ENCODE assay signal across 8 mouse cellular contexts in genomic region chr15:98001321-98002112, GRCm38 (mm10). TPM values are rescaled to one million over a fixed set of nuclear protein-coding genes. Genes with fewer than 3 reads are reported as not detected.
A peak's percentile ranks its signal among the peaks of the same experiment; 100 is the strongest.
DNase-seq lines count a peak whose midpoint lies in the region; ATAC-seq and TF ChIP-seq lines count a peak whose summit lies in the region.

No protein-coding gene starts in this region.

- H3K36me3 ChIP-seq in forebrain, embryonic 11.5 days (ENCODE audit: control insufficient read depth, insufficient read depth, low read length): peaks cover 3% of the 10 kb centered on the region; the same call in 1 of the 2 replicates
- no peaks in the 10 kb centered on the region for H3K36me3 ChIP-seq in kidney, adult 2 months (ENCODE audit: control insufficient read depth, insufficient read depth, low read length)
- peaks cover 25% of the 10 kb centered on the region for H3K36me3 ChIP-seq in midbrain, embryonic 12.5 days

- peak overlapping the region; percentile 89 for H3K4me2 ChIP-seq in forebrain, embryonic 11.5 days (ENCODE audit: low read depth, low read length, severe bottlenecking)
- H3K4me2 ChIP-seq in midbrain, embryonic 12.5 days (replicated peaks): peak overlapping the region; percentile 83

- no peaks in the 10 kb centered on the region for H3K9me3 ChIP-seq in forebrain, embryonic 11.5 days (ENCODE audit: control insufficient read depth, low read length)
- no peaks in the 10 kb centered on the region for H3K9me3 ChIP-seq in midbrain, embryonic 12.5 days

- peak; percentile 54 for DNase-seq in gastrocnemius, adult 2 months
- no peak for DNase-seq in gastrocnemius, adult 18-20 months (ENCODE audit: low spot score)
- DNase-seq in forebrain, embryonic 11.5 days (ENCODE audit: low spot score): peak; percentile 78
- peak; percentile 69 for DNase-seq in kidney, adult 2 months
- DNase-seq in cerebellum, adult 18-20 months: no peak
- DNase-seq in urinary bladder, postnatal 14 days (ENCODE audit: low spot score): no peak
- DNase-seq in adrenal gland, adult 18-20 months (ENCODE audit: low spot score in 2 of 2): no peak

- peak overlapping the region; percentile 10; the same call in 1 of the 2 replicates for H3K27ac ChIP-seq in gastrocnemius, adult 2 months
- peak overlapping the region; percentile 93 for H3K27ac ChIP-seq in forebrain, embryonic 11.5 days (ENCODE audit: low read depth, low read length)
- H3K27ac ChIP-seq in kidney, adult 2 months (ENCODE audit: insufficient read depth, low read depth, low read length): no peak overlapping the region
- peak overlapping the region; percentile 94 for H3K27ac ChIP-seq in midbrain, embryonic 12.5 days (replicated peaks)

- ATAC-seq in forebrain, embryonic 11.5 days (replicated peaks; ENCODE audit: low FRiP score): peak; percentile 26; the same call in 1 of the 2 replicates
- peak; percentile 13 for ATAC-seq in midbrain, embryonic 12.5 days (ENCODE audit: low FRiP score, low read depth)

- peaks cover 2% of the 10 kb centered on the region for H3K27me3 ChIP-seq in forebrain, embryonic 11.5 days (ENCODE audit: control insufficient read depth, insufficient read depth, low read length)
- H3K27me3 ChIP-seq in kidney, adult 2 months (replicated peaks; ENCODE audit: control insufficient read depth, insufficient read depth, low read length): peaks cover 8% of the 10 kb centered on the region
- H3K27me3 ChIP-seq in midbrain, embryonic 12.5 days: peaks cover 36% of the 10 kb centered on the region

- peak; percentile 8; the same call in 1 of the 2 replicates for TF ChIP-seq CTCF in gastrocnemius, adult 2 months (IDR thresholded peaks at IDR 0.05)
- TF ChIP-seq CTCF in kidney, adult 2 months (conservative IDR thresholded peaks at IDR 0.05; ENCODE audit: insufficient read depth, insufficient read length, low read depth, low read length): no peak

- peak overlapping the region; percentile 66 for H3K4me3 ChIP-seq in gastrocnemius, adult 2 months
- H3K4me3 ChIP-seq in forebrain, embryonic 11.5 days (ENCODE audit: low read depth, low read length): peak overlapping the region; percentile 61
- 0 out of 2 replicates have a peak overlapping the region, but pooled peaks have one; percentile 9 for H3K4me3 ChIP-seq in kidney, adult 2 months (ENCODE audit: insufficient read depth, low read depth, low read length)
- peak overlapping the region; percentile 60 for H3K4me3 ChIP-seq in midbrain, embryonic 12.5 days

- TF ChIP-seq POLR2A in kidney, adult 2 months (IDR thresholded peaks at IDR 0.05; ENCODE audit: low read depth, low read length): no peak

- peaks cover 29% of the 10 kb centered on the region for H3K4me1 ChIP-seq in forebrain, embryonic 11.5 days (replicated peaks; ENCODE audit: control insufficient read depth, insufficient read depth, low read length)
- no peaks in the 10 kb centered on the region; the same call in 1 of the 2 replicates for H3K4me1 ChIP-seq in kidney, adult 2 months (ENCODE audit: control insufficient read depth, insufficient read depth, low read length)
- H3K4me1 ChIP-seq in midbrain, embryonic 12.5 days: peaks cover 61% of the 10 kb centered on the region

- intact Hi-C loops in gastrocnemius, adult 2 months (cut with DNase I): no loop called here

- peak overlapping the region; percentile 82 for H3K9ac ChIP-seq in forebrain, embryonic 11.5 days (ENCODE audit: low read length)
- H3K9ac ChIP-seq in midbrain, embryonic 12.5 days (replicated peaks): peak overlapping the region; percentile 80

- WGBS in forebrain, embryonic 11.5 days: 2% methylated on average over 37 of the region's 37 CpGs
- 2% methylated on average over 37 of the region's 37 CpGs for WGBS in kidney, adult 2 months
- WGBS in midbrain, embryonic 12.5 days: 0% methylated on average over 37 of the region's 37 CpGs

RNA-seq across cellular contexts. Expression of gene Col2a1, which starts 3.0 kb away (rescaled TPM):
- total RNA-seq in gastrocnemius, adult 2 months (2021): 1 to 10 TPM; 1.1 to 1.5 TPM
- total RNA-seq in gastrocnemius, adult 18-20 months (2021): under 1 TPM; 0.19 to 0.37 TPM
- 128 and 143 TPM in 2 replicates for polyA plus RNA-seq in forebrain, embryonic 11.5 days (2014; fragmentation: Nextera tagmentation; extraction: Ambion mirVana)
- polyA plus RNA-seq in kidney, adult 2 months (2012; rRNA removed): 0.01 TPM in 1 of 2 replicates, not detected in the other
- polyA plus RNA-seq in midbrain, embryonic 12.5 days (2016; fragmentation: Nextera tagmentation; extraction: Ambion mirVana): 137 and 194 TPM in 2 replicates
- total RNA-seq in adrenal gland, adult 18-20 months (2021): not detected

RNA-seq across cellular contexts. Expression of gene Tmem106c, which starts 37.5 kb away (rescaled TPM):
- total RNA-seq in gastrocnemius, adult 2 months (2021): 1 to 10 TPM; 4.9 to 7.3 TPM
- total RNA-seq in gastrocnemius, adult 18-20 months (2021): 1 to 10 TPM; 5.8 to 7.4 TPM
- polyA plus RNA-seq in forebrain, embryonic 11.5 days (2014; fragmentation: Nextera tagmentation; extraction: Ambion mirVana): 44.5 and 47.8 TPM in 2 replicates
- 69.4 and 74.9 TPM in 2 replicates for polyA plus RNA-seq in kidney, adult 2 months (2012; rRNA removed)
- 52.8 and 58.2 TPM in 2 replicates for polyA plus RNA-seq in midbrain, embryonic 12.5 days (2016; fragmentation: Nextera tagmentation; extraction: Ambion mirVana)
- total RNA-seq in adrenal gland, adult 18-20 months (2021): 10 to 100 TPM; 58.7 to 65.1 TPM

Comparison
In these comparisons a context has a peak if more than half of its experiments do, and no peak if none do; other contexts are left out.
1. DNase-seq: peak in gastrocnemius, adult 2 months (single experiment), forebrain, embryonic 11.5 days (single experiment) and kidney, adult 2 months (single experiment); none in gastrocnemius, adult 18-20 months (single experiment), cerebellum, adult 18-20 months (0 of 2), urinary bladder, postnatal 14 days (single experiment) and adrenal gland, adult 18-20 months (0 of 2).
2. H3K4me3 ChIP-seq: peak in every context shown above with its lines; median percentile 66 in gastrocnemius, adult 2 months; 61 in forebrain, embryonic 11.5 days; 60 in midbrain, embryonic 12.5 days; 9 in kidney, adult 2 months.
3. RNA of gene Tmem106c, which starts 37.5 kb away (total RNA-seq): 58.7 to 65.1 TPM in adrenal gland, adult 18-20 months; 5.8 to 7.4 TPM in gastrocnemius, adult 18-20 months and 4.9 to 7.3 TPM in gastrocnemius, adult 2 months; every median in the first group is over 4 times any median in the second.